Mouse (Mus musculus) heart, embryonic 10.5 days (tissue): ENCODE data around the gene Aire. TPM values are rescaled to one million over a fixed set of nuclear protein-coding genes. Genes with fewer than 3 reads are reported as not detected.
A peak's percentile ranks its signal among the peaks of the same experiment; 100 is the strongest.
"Not testable (repeated sequence)": the region's sequence is repeated elsewhere in the genome, so short reads cannot be mapped to it uniquely, and the experiment has no call there.

ENCODE experiments used
- DNase-seq: peaks from one replicate; pipeline ENCODE4 v3.0.0-alpha.2; 2017; ENCODE audit warnings: low spot score
- H3K27ac ChIP-seq: fragments of 300-500 bp; sonication (generic); 2 replicates; pipeline ENCODE4 v1.5.1; 2016; ENCODE audit warnings: mild to moderate bottlenecking
- H3K27me3 ChIP-seq: fragments of 300-500 bp; sonication (generic); 2 replicates; pipeline ENCODE4 v1.6.1; 2016; ENCODE audit warnings: mild to moderate bottlenecking; ENCODE audit not compliant: poor library complexity, insufficient read depth, severe bottlenecking
- H3K36me3 ChIP-seq: fragments of 300-500 bp; sonication (generic); 2 replicates; pipeline ENCODE4 v1.6.1; 2016; ENCODE audit warnings: mild to moderate bottlenecking, moderate library complexity
- H3K4me1 ChIP-seq: fragments of 300-500 bp; sonication (generic); 2 replicates; pipeline ENCODE4 v1.6.1; 2016; ENCODE audit warnings: mild to moderate bottlenecking
- H3K4me3 ChIP-seq: fragments of 300-500 bp; sonication (generic); 2 replicates; pipeline ENCODE4 v1.5.1; 2016; ENCODE audit warnings: mild to moderate bottlenecking, moderate library complexity
- H3K9me3 ChIP-seq: fragments of 300-500 bp; sonication (generic); 2 replicates; pipeline ENCODE4 v1.6.1; 2016; ENCODE audit warnings: mild to moderate bottlenecking, moderate library complexity
- WGBS: fragments of 180-500 bp; shearing (Covaris S2); methylation state at CpG from one replicate; pipeline ENCODE4 v1.1.7; 2016; 5-methylcytosine and 5-hydroxymethylcytosine counted together
- polyA plus RNA-seq: library from polyadenylated mRNA; unstranded; fragments of >200 nt; fragmentation: Nextera tagmentation; extraction: Ambion mirVana; gene quantifications from 2 replicates; pipeline ENCODE4 v1.2.1, GENCODE M21; 2016

Aire gene
- polyA plus RNA-seq, 1 experiment from 2014 or later, result 0.45 TPM

GRCm38 (mm10) chr10:78042697-78043405 lies 559 bp downstream of the Aire start:
- Histone ChIP-seq H3K36me3 (no peaks in the 10 kb centered on the region), H3K27ac (no peak overlapping the region), H3K4me1 (peaks cover 14% of the 10 kb centered on the region; the same call in 1 of the 2 replicates), H3K9me3 (no peaks in the 10 kb centered on the region), H3K4me3 (peak overlapping the region; percentile 46), H3K27me3 (peaks cover 43% of the 10 kb centered on the region)
- no peak for DNase-seq
- WGBS, result 55% methylated on average over 14 of the region's 14 CpGs

GRCm38 (mm10) chr10:78042096-78042495 lies 1.3 kb downstream of the Aire start:
- peaks cover 14% of the 10 kb centered on the region; the same call in 1 of the 2 replicates for H3K4me1 ChIP-seq
- WGBS, result 70% methylated on average over 7 of the region's 7 CpGs
- no peak overlapping the region for H3K4me3 ChIP-seq
- H3K36me3 ChIP-seq, result no peaks in the 10 kb centered on the region
- H3K27me3 ChIP-seq, result peaks cover 43% of the 10 kb centered on the region
- no peak overlapping the region for H3K27ac ChIP-seq
- DNase-seq, result no peak
- H3K9me3 ChIP-seq, result no peaks in the 10 kb centered on the region

DNA sequence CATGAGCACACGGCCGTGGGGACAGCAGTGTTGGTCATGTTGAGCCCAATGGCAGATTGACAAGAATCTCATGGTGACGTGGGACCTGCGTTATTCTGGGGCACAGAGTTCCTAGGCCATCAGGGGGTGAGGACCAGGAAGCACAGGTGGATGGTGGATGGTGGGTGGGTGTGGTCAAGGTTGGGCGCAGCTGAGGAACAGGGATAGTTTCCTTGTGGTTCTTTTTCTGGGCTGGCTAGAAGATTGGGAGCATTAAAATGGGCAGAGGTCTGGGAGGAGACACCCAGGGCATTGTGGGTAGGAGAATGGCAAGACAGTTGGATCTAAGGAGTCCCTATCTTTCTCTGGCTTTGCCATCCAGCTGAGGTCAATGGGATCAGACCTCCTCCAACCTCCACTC lies 1.8 kb downstream of the Aire start, which contains the start of gene Dnmt3l:
Gene Dnmt3l (plus strand): TSS at position 301 of the 400 bp plus-strand sequence.
- 88% methylated on average over 5 of the region's 5 CpGs for WGBS
- Histone ChIP-seq H3K9me3 (no peaks in the 10 kb centered on the region), H3K27ac (no peak within 1 kb of the TSS), H3K4me3 (no peak within 1 kb of the TSS), H3K4me1 (peaks cover 14% of the 10 kb centered on the region; the same call in 1 of the 2 replicates), H3K36me3 (no peaks in the 10 kb centered on the region), H3K27me3 (peaks cover 43% of the 10 kb centered on the region)
- DNase-seq, result no peak

GRCm38 (mm10) chr10:78037139-78037538 lies 6.3 kb downstream of the Aire start:
- H3K4me3 ChIP-seq, result no peak overlapping the region
- peaks cover 2% of the 10 kb centered on the region; the same call in 1 of the 2 replicates for H3K4me1 ChIP-seq
- no peaks in the 10 kb centered on the region for H3K36me3 ChIP-seq
- peaks cover 17% of the 10 kb centered on the region for H3K27me3 ChIP-seq
- DNase-seq, result no peak
- no peak overlapping the region for H3K27ac ChIP-seq
- H3K9me3 ChIP-seq, result no peaks in the 10 kb centered on the region
- 79% methylated on average over 4 of the region's 4 CpGs for WGBS

DNA sequence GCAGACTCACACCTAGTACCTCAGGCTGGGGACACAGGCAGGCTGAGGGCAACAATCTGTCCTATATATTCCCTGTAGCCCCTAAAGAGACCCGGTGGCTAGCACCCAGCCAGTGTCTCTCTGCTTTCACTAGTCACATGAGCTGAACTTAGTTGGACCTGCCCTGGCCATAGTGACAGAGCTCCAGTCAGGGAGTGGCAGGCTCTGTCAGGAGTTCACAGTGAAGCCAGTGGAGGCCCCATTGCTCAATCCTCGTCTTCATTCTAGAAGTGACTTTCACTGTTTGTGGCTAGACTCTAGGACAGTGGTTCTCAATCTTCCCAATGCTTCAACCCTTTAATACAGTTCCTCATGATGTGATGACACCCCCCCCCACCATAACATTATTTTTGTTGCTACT lies 11.4 kb downstream of the Aire start:
- Histone ChIP-seq H3K36me3 (no peaks in the 10 kb centered on the region), H3K27me3 (peaks cover 6% of the 10 kb centered on the region; the same call in 1 of the 2 replicates), H3K4me3 (no peak overlapping the region), H3K27ac (no peak overlapping the region), H3K4me1 (no peaks in the 10 kb centered on the region), H3K9me3 (no peaks in the 10 kb centered on the region)
- 73% methylated on average over 2 of the region's 2 CpGs for WGBS
- no peak for DNase-seq

DNA sequence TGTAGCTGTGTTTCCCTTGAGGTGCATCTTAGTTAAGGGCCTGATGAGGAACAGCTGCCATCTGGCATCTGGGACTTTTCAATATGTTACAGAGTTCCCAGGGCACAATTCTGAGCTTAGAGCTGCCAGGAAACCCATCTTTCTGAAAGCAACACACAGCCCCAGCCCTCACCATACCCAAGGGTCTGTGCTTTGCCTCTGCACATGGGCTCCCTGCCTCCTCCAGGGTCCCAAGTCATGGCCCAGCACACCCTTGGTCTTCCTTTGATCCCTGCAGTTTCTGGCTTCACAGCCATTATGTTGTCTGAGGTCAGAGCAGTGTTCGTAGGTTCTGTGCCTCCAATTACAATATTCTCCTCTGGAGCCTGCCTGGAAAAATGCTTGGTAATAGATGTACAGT lies 14.3 kb downstream of the Aire start:
- 91% methylated on average over 1 of the region's 1 CpGs for WGBS
- DNase-seq, result no peak
- no peak overlapping the region for H3K27ac ChIP-seq

GRCm38 (mm10) chr10:78028129-78028528 lies 15.3 kb downstream of the Aire start:
- Histone ChIP-seq H3K36me3 (no peaks in the 10 kb centered on the region), H3K27ac (no peak overlapping the region), H3K4me1 (no peaks in the 10 kb centered on the region), H3K27me3 (peaks cover 3% of the 10 kb centered on the region; the same call in 1 of the 2 replicates), H3K9me3 (no peaks in the 10 kb centered on the region), H3K4me3 (no peak overlapping the region)
- DNase-seq, result peak; percentile 86
- 6% methylated on average over 5 of the region's 5 CpGs for WGBS

More for the DNA sequence above, 14.3 kb downstream of the Aire start:
- Histone ChIP-seq H3K4me3 (no peak overlapping the region), H3K27me3 (peaks cover 3% of the 10 kb centered on the region; the same call in 1 of the 2 replicates), H3K9me3 (no peaks in the 10 kb centered on the region), H3K36me3 (no peaks in the 10 kb centered on the region), H3K4me1 (no peaks in the 10 kb centered on the region)

DNA sequence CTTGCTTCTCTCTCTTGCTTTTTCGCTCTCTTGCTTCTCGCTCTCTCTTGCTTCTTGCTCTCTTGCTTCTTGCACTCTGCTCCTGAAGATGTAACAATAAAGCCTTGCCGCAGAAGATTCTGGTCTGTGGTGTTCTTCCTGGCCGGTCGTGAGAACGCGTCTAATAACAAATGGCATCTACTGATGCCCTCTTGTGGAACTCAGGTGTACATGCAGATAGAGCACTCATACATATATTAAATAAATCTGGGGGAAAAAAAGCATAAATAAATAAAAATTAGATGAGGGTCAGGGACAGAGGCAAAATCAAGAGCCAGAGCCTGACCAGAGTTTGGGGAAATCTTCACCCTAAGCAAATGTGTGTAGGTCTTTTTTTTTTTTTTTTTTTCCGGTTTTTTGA lies 18.0 kb downstream of the Aire start:
- not testable (repeated sequence) for H3K27ac ChIP-seq, DNase-seq, H3K36me3 ChIP-seq, H3K4me1 ChIP-seq, H3K27me3 ChIP-seq, H3K9me3 ChIP-seq, H3K4me3 ChIP-seq
- 76% methylated on average over 6 of the region's 8 CpGs for WGBS

GRCm38 (mm10) chr10:78019984-78020383 lies 23.4 kb downstream of the Aire start:
- not testable (repeated sequence) for H3K27ac ChIP-seq, H3K27me3 ChIP-seq, DNase-seq, H3K36me3 ChIP-seq, H3K4me3 ChIP-seq, H3K4me1 ChIP-seq, H3K9me3 ChIP-seq
- 95% methylated on average over 7 of the region's 11 CpGs for WGBS

DNA sequence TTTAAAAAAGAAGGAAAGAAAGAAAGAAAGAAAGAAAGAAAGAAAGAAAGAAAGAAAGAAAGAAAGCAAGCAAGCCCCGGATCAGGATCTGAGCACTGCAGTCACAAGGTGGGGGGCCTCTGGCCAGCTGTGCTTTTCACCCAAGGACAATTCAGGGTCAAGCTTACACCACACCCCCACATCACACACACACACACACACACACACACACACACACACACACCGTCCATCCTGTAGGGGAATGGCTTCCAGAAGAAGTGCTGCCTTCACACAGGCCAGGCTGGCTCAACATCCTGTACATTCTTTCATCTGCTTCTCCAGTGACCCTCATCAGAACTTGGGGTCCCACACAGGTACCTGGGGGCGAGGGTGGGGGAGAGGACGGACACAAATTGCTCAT lies 24.1 kb downstream of the Aire start:
- H3K9me3 ChIP-seq, result no peaks in the 10 kb centered on the region
- H3K27ac ChIP-seq, result peak overlapping the region; percentile 84; the same call in 1 of the 2 replicates
- H3K27me3 ChIP-seq, result no peaks in the 10 kb centered on the region
- DNase-seq, result no peak
- H3K4me1 ChIP-seq, result peaks cover 9% of the 10 kb centered on the region; the same call in 1 of the 2 replicates
- H3K4me3 ChIP-seq, result no peak overlapping the region
- WGBS, result 84% methylated on average over 4 of the region's 4 CpGs
- no peaks in the 10 kb centered on the region for H3K36me3 ChIP-seq

DNA sequence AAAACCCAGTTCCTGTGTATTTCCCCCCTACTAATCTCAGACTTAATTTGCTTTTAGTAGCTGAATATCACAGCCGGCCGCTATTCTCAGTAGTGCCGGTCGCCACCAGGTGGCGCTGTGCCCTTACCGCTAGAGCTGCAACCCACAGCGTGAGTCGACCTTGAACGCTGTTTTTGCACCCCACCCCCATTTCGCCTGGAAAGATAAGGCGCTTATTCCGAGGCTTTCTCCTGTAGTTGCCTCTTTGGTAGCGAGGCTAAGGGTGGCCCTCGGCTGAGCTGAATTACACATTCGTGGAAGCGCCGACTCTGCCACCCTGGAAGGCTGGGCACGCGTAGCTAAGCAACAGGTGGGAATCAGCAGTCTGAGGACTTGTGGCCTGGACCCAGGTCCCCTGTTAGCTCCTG lies 24.6 kb downstream of the Aire start:
- no peaks in the 10 kb centered on the region for H3K36me3 ChIP-seq

DNA sequence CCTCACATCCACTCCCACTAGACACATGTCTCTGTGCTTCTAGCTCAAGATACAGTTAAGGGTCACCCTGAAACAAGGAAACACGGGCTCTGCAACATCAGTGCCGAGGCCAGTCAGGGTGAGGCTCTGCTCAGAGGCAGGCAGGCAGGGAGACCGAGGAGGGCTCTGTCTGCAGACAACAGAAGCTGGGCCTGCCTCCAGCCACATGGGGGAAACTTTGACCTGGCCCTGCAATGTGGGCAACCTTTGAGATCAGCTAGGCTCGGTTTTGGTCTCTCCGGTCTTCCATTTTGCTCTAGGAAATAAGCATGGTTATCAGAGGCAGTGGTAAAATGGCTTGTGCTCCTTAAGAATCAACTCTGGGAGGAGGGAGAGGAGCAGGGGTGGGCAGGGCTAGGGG lies 27.0 kb downstream of the Aire start:
- no peak for DNase-seq
- Histone ChIP-seq H3K4me3 (no peak overlapping the region), H3K36me3 (no peaks in the 10 kb centered on the region), H3K27ac (no peak overlapping the region), H3K4me1 (peaks cover 9% of the 10 kb centered on the region; the same call in 1 of the 2 replicates), H3K27me3 (no peaks in the 10 kb centered on the region), H3K9me3 (no peaks in the 10 kb centered on the region)
- WGBS, result 60% methylated on average over 5 of the region's 5 CpGs

More for the DNA sequence above, 24.6 kb downstream of the Aire start:
- DNase-seq, result peak; percentile 92
- Histone ChIP-seq H3K4me3 (peak overlapping the region; percentile 47), H3K9me3 (no peaks in the 10 kb centered on the region), H3K27me3 (no peaks in the 10 kb centered on the region), H3K4me1 (peaks cover 9% of the 10 kb centered on the region; the same call in 1 of the 2 replicates), H3K27ac (peak overlapping the region; percentile 84)
- WGBS, result 22% methylated on average over 19 of the region's 19 CpGs

DNA sequence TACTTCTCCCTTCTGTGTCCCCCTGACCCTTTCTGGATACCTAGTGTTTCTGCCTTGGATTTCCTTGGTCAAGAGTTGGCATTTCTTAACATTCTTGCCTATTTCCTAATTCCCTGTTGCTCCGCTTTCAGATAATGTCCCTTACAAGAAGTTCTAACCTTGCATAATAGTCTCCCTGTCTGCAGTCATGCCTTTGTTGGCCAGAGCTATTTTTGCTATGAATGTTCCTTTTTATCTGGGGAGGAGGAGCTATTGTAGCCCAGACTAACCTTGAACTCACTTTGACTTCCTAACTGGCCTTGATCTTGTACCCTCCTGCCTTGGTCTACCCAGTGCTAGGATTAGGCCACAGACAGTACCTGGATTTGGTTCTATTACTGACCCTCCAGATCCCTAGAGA lies 27.9 kb downstream of the Aire start:
- Histone ChIP-seq H3K27ac (peak overlapping the region; percentile 42; the same call in 1 of the 2 replicates), H3K4me3 (no peak overlapping the region), H3K9me3 (no peaks in the 10 kb centered on the region), H3K27me3 (no peaks in the 10 kb centered on the region), H3K36me3 (no peaks in the 10 kb centered on the region), H3K4me1 (peaks cover 10% of the 10 kb centered on the region; the same call in 1 of the 2 replicates)
- no peak for DNase-seq
- 78% methylated on average over 1 of the region's 1 CpGs for WGBS
